Mouse (Mus musculus) intestine, embryonic 15.5 days (tissue): ENCODE measurements around the gene Stxbp2. TPM values are rescaled to one million over a fixed set of nuclear protein-coding genes. Genes with fewer than 3 reads are reported as not detected.
"Not testable (repeated sequence)": the region's sequence is repeated elsewhere in the genome, so short reads cannot be mapped to it uniquely, and the experiment has no call there.

ENCODE experiments used
- ATAC-seq: fragments of 200-750 bp; cut with Nextera tagmentation; 2 replicates; pipeline ENCODE4 v1.8.0; 2017; ENCODE audit warnings: moderate TSS enrichment, moderate library complexity
- H3K27ac ChIP-seq: fragments of 300-500 bp; sonication (generic); 2 replicates; pipeline ENCODE4 v1.5.1; 2015; ENCODE audit warnings: mild to moderate bottlenecking, inconsistent platforms
- H3K27me3 ChIP-seq: fragments of 300-500 bp; sonication (generic); replicated peaks from 2 replicates; pipeline ENCODE4 v1.6.1; 2015; ENCODE audit warnings: inconsistent platforms
- H3K36me3 ChIP-seq: fragments of 300-500 bp; sonication (generic); 2 replicates; pipeline ENCODE4 v1.6.1; 2015; ENCODE audit warnings: inconsistent platforms
- H3K4me1 ChIP-seq: fragments of 300-500 bp; sonication (generic); replicated peaks from 2 replicates; pipeline ENCODE4 v1.6.1; 2015; ENCODE audit warnings: inconsistent platforms
- H3K4me2 ChIP-seq: fragments of 300-500 bp; sonication (generic); replicated peaks from 2 replicates; pipeline ENCODE4 v1.6.1; 2015; ENCODE audit warnings: mild to moderate bottlenecking, inconsistent platforms
- H3K4me3 ChIP-seq: fragments of 300-500 bp; sonication (generic); replicated peaks from 2 replicates; pipeline ENCODE4 v1.5.1; 2015; ENCODE audit warnings: inconsistent platforms
- H3K9ac ChIP-seq: fragments of 300-500 bp; sonication (generic); 2 replicates; pipeline ENCODE4 v1.6.1; 2015; ENCODE audit warnings: inconsistent platforms
- H3K9me3 ChIP-seq: fragments of 300-500 bp; sonication (generic); 2 replicates; pipeline ENCODE4 v1.6.1; 2016; ENCODE audit warnings: inconsistent platforms
- WGBS: fragments of 180-500 bp; shearing (Covaris S2); methylation state at CpG from one replicate; pipeline ENCODE4 v1.1.7; 2015; 5-methylcytosine and 5-hydroxymethylcytosine counted together
- polyA plus RNA-seq: library from polyadenylated mRNA; unstranded; fragments of >200 nt; fragmentation: Nextera tagmentation; extraction: Ambion mirVana; gene quantifications from 2 replicates; pipeline ENCODE4 v1.2.1, GENCODE M21; 2015

Gene Stxbp2
- 110 and 123 TPM in 2 replicates for polyA plus RNA-seq

GRCm38 (mm10) chr8:3630647-3631477 is at the start of gene Stxbp2:
Gene Stxbp2 (plus strand): TSS chr8:3630955.
- H3K4me1 ChIP-seq, result no peaks in the 10 kb centered on the region

GRCm38 (mm10) chr8:3581961-3582360 is 48.8 kb upstream of the Stxbp2 start:
- ATAC-seq, result not testable (repeated sequence)
- WGBS, result 94% methylated on average over 3 of the region's 3 CpGs

More at GRCm38 (mm10) chr8:3630647-3631477, at the start of gene Stxbp2:
- H3K9ac ChIP-seq, result peak within 1 kb of the TSS; percentile 65
- no peaks in the 10 kb centered on the region for H3K9me3 ChIP-seq
- no peak within 1 kb of the TSS for H3K27ac ChIP-seq
- 5% methylated on average over 47 of the region's 47 CpGs for WGBS
- no peaks in the 10 kb centered on the region for H3K27me3 ChIP-seq
- peak within 1 kb of the TSS; percentile 79 for H3K4me2 ChIP-seq
- ATAC-seq, result peak; percentile 97
- peak within 1 kb of the TSS; percentile 61 for H3K4me3 ChIP-seq
- H3K36me3 ChIP-seq, result 0 out of 2 replicates have a peak, but pooled peaks cover 3% of the 10 kb centered on the region

GRCm38 (mm10) chr8:3586452-3586851 is 44.3 kb upstream of the Stxbp2 start:
- no peak overlapping the region for H3K4me2 ChIP-seq
- H3K9me3 ChIP-seq, result no peaks in the 10 kb centered on the region
- WGBS, result 70% methylated on average over 2 of the region's 2 CpGs
- H3K4me3 ChIP-seq, result no peak overlapping the region
- ATAC-seq, result no peak
- no peak overlapping the region for H3K27ac ChIP-seq
- H3K9ac ChIP-seq, result no peak overlapping the region
- no peaks in the 10 kb centered on the region for H3K36me3 ChIP-seq
- H3K4me1 ChIP-seq, result no peaks in the 10 kb centered on the region
- no peaks in the 10 kb centered on the region for H3K27me3 ChIP-seq

More at GRCm38 (mm10) chr8:3581961-3582360, 48.8 kb upstream of the Stxbp2 start:
- H3K4me3 ChIP-seq, H3K4me1 ChIP-seq, H3K27ac ChIP-seq, H3K9ac ChIP-seq, H3K27me3 ChIP-seq, H3K9me3 ChIP-seq, H3K4me2 ChIP-seq, H3K36me3 ChIP-seq: not testable (repeated sequence)

- Histone ChIP-seq H3K4me3 (peak within 1 kb of the TSS; percentile 68), H3K27me3 (no peaks in the 10 kb centered on the region), H3K4me2 (peak within 1 kb of the TSS; percentile 86), H3K27ac (peak within 1 kb of the TSS; percentile 88), H3K36me3 (no peaks in the 10 kb centered on the region), H3K9ac (peak within 1 kb of the TSS; percentile 76), H3K4me1 (0 out of 2 replicates have a peak, but pooled peaks cover 2% of the 10 kb centered on the region), H3K9me3 (no peaks in the 10 kb centered on the region)
- no peak; the same call in 1 of the 2 replicates for ATAC-seq
- 10% methylated on average over 7 of the region's 7 CpGs for WGBS
These were observed 43.8 kb upstream of the Stxbp2 start, which contains the start of gene Camsap3 for GRCm38 (mm10) chr8:3586993-3587390. Gene Camsap3 (plus strand): TSS chr8:3587293.

- Histone ChIP-seq H3K4me3 (peak overlapping the region; percentile 68), H3K36me3 (no peaks in the 10 kb centered on the region), H3K4me2 (peak overlapping the region; percentile 86), H3K9ac (peak overlapping the region; percentile 76), H3K27me3 (no peaks in the 10 kb centered on the region), H3K9me3 (no peaks in the 10 kb centered on the region), H3K4me1 (0 out of 2 replicates have a peak, but pooled peaks cover 2% of the 10 kb centered on the region), H3K27ac (peak overlapping the region; percentile 88)
- peak; percentile 90 for ATAC-seq
- under 1% methylated on average over 73 of the region's 77 CpGs for WGBS
These were observed 43.1 kb upstream of the Stxbp2 start for GRCm38 (mm10) chr8:3587391-3588257.

- H3K4me3 ChIP-seq, result peak overlapping the region; percentile 68
- H3K27ac ChIP-seq, result peak overlapping the region; percentile 88
- peak overlapping the region; percentile 76 for H3K9ac ChIP-seq
- H3K4me2 ChIP-seq, result peak overlapping the region; percentile 86
- 0 out of 2 replicates have a peak, but pooled peaks cover 5% of the 10 kb centered on the region for H3K4me1 ChIP-seq
- H3K27me3 ChIP-seq, result no peaks in the 10 kb centered on the region
- no peaks in the 10 kb centered on the region for H3K36me3 ChIP-seq
- ATAC-seq, result peak; percentile 68
- 8% methylated on average over 11 of the region's 11 CpGs for WGBS
- no peaks in the 10 kb centered on the region for H3K9me3 ChIP-seq
These were observed 42.5 kb upstream of the Stxbp2 start for GRCm38 (mm10) chr8:3588258-3588633.

- no peaks in the 10 kb centered on the region for H3K27me3 ChIP-seq
- H3K36me3 ChIP-seq, result no peaks in the 10 kb centered on the region
- no peak overlapping the region for H3K4me3 ChIP-seq
- H3K9ac ChIP-seq, result no peak overlapping the region
- H3K4me2 ChIP-seq, result no peak overlapping the region
- WGBS, result 45% methylated on average over 3 of the region's 3 CpGs
- no peaks in the 10 kb centered on the region for H3K9me3 ChIP-seq
- H3K4me1 ChIP-seq, result peaks cover 6% of the 10 kb centered on the region; the same call in 1 of the 2 replicates
- H3K27ac ChIP-seq, result no peak overlapping the region
- ATAC-seq, result 0 out of 2 replicates have a peak, but pooled peaks have one; percentile 9
These were observed 37.3 kb upstream of the Stxbp2 start for GRCm38 (mm10) chr8:3593470-3593869.

GRCm38 (mm10) chr8:3594466-3594865 is 36.3 kb upstream of the Stxbp2 start:
- no peak for ATAC-seq
- H3K4me2 ChIP-seq, result no peak overlapping the region
- no peaks in the 10 kb centered on the region for H3K36me3 ChIP-seq
- H3K9me3 ChIP-seq, result no peaks in the 10 kb centered on the region
- H3K9ac ChIP-seq, result no peak overlapping the region
- H3K27me3 ChIP-seq, result no peaks in the 10 kb centered on the region
- H3K4me1 ChIP-seq, result peaks cover 6% of the 10 kb centered on the region; the same call in 1 of the 2 replicates
- 77% methylated on average over 2 of the region's 2 CpGs for WGBS
- no peak overlapping the region for H3K27ac ChIP-seq
- H3K4me3 ChIP-seq, result no peak overlapping the region

- 63% methylated on average over 3 of the region's 3 CpGs for WGBS
These were observed 32.7 kb upstream of the Stxbp2 start for GRCm38 (mm10) chr8:3598054-3598453.

GRCm38 (mm10) chr8:3599219-3599618 is 31.5 kb upstream of the Stxbp2 start:
- 0 out of 2 replicates have a peak, but pooled peaks cover 3% of the 10 kb centered on the region for H3K36me3 ChIP-seq
- no peak for ATAC-seq
- no peak overlapping the region for H3K4me2 ChIP-seq
- H3K27ac ChIP-seq, result no peak overlapping the region
- no peaks in the 10 kb centered on the region for H3K4me1 ChIP-seq
- WGBS, result 56% methylated on average over 1 of the region's 1 CpGs
- H3K9me3 ChIP-seq, result no peaks in the 10 kb centered on the region
- H3K9ac ChIP-seq, result no peak overlapping the region
- H3K4me3 ChIP-seq, result no peak overlapping the region
- no peaks in the 10 kb centered on the region for H3K27me3 ChIP-seq

More at GRCm38 (mm10) chr8:3598054-3598453, 32.7 kb upstream of the Stxbp2 start:
- Histone ChIP-seq H3K9ac (no peak overlapping the region), H3K4me3 (no peak overlapping the region), H3K36me3 (no peaks in the 10 kb centered on the region), H3K4me1 (peaks cover 3% of the 10 kb centered on the region; the same call in 1 of the 2 replicates), H3K27ac (no peak overlapping the region), H3K27me3 (no peaks in the 10 kb centered on the region), H3K4me2 (no peak overlapping the region), H3K9me3 (no peaks in the 10 kb centered on the region)
- ATAC-seq, result no peak

GRCm38 (mm10) chr8:3600401-3600800 is 30.4 kb upstream of the Stxbp2 start:
- ATAC-seq, result no peak
- no peaks in the 10 kb centered on the region for H3K4me1 ChIP-seq
- 92% methylated on average over 6 of the region's 6 CpGs for whole genome bisulfite sequencing
- H3K4me2 ChIP-seq, result no peak overlapping the region
- H3K36me3 ChIP-seq, result peaks cover 3% of the 10 kb centered on the region; the same call in 1 of the 2 replicates
- H3K27me3 ChIP-seq, result no peaks in the 10 kb centered on the region
- H3K9me3 ChIP-seq, result no peaks in the 10 kb centered on the region
- H3K9ac ChIP-seq, result no peak overlapping the region
- H3K4me3 ChIP-seq, result no peak overlapping the region
- no peak overlapping the region for H3K27ac ChIP-seq

- WGBS, result 69% methylated on average over 13 of the region's 13 CpGs
- H3K4me1 ChIP-seq, result peaks cover 5% of the 10 kb centered on the region; the same call in 1 of the 2 replicates
- no peak overlapping the region for H3K4me2 ChIP-seq
- H3K27me3 ChIP-seq, result no peaks in the 10 kb centered on the region
- 0 out of 2 replicates have a peak, but pooled peaks have one; percentile 7 for ATAC-seq
- no peak overlapping the region for H3K27ac ChIP-seq
- H3K36me3 ChIP-seq, result peaks cover 14% of the 10 kb centered on the region
- no peak overlapping the region for H3K4me3 ChIP-seq
- no peaks in the 10 kb centered on the region for H3K9me3 ChIP-seq
- no peak overlapping the region for H3K9ac ChIP-seq
These were observed 27.3 kb upstream of the Stxbp2 start for GRCm38 (mm10) chr8:3603439-3603838.
